Mouse (Mus musculus) liver, embryonic 11.5 days (tissue): Measurements from ENCODE around the gene Ncaph. TPM values are rescaled to one million over a fixed set of nuclear protein-coding genes. Genes with fewer than 3 reads are reported as not detected.
"Not testable (repeated sequence)": the region's sequence is repeated elsewhere in the genome, so short reads cannot be mapped to it uniquely, and the experiment has no call there.

ENCODE experiments used
- ATAC-seq: fragments of 200-750 bp; cut with Nextera tagmentation; replicated peaks from 2 replicates; pipeline ENCODE4 v1.8.0; 2017; ENCODE audit warnings: moderate number of reproducible peaks, mild to moderate bottlenecking, moderate TSS enrichment, moderate library complexity; ENCODE audit not compliant: low FRiP score
- DNase-seq: peaks from one replicate; pipeline ENCODE4 v3.0.0-alpha.2; 2017; ENCODE audit warnings: low spot score
- H3K27ac ChIP-seq: fragments of 300-500 bp; sonication (generic); 2 replicates; pipeline ENCODE4 v1.5.1; 2014; ENCODE audit warnings: mild to moderate bottlenecking, low read depth, low read length, control low read depth
- H3K27me3 ChIP-seq: fragments of 300-500 bp; sonication (generic); replicated peaks from 2 replicates; pipeline ENCODE4 v1.6.1; 2014; ENCODE audit warnings: low read length, mixed read lengths; ENCODE audit not compliant: control insufficient read depth, insufficient read depth
- H3K36me3 ChIP-seq: fragments of 300-500 bp; sonication (generic); 2 replicates; pipeline ENCODE4 v1.6.1; 2014; ENCODE audit warnings: mild to moderate bottlenecking, low read length, moderate library complexity, mixed read lengths; ENCODE audit not compliant: control insufficient read depth, insufficient read depth
- H3K4me1 ChIP-seq: fragments of 300-500 bp; sonication (generic); replicated peaks from 2 replicates; pipeline ENCODE4 v1.6.1; 2014; ENCODE audit warnings: low read length, mixed read lengths; ENCODE audit not compliant: control insufficient read depth, insufficient read depth
- H3K4me2 ChIP-seq: fragments of 300-500 bp; sonication (generic); 2 replicates; pipeline ENCODE4 v1.6.1; 2014; ENCODE audit warnings: mild to moderate bottlenecking, control low read depth, moderate library complexity
- H3K4me3 ChIP-seq: fragments of 300-500 bp; sonication (generic); 2 replicates; pipeline ENCODE4 v1.5.1; 2014; ENCODE audit warnings: low read depth, low read length, control low read depth
- H3K9ac ChIP-seq: fragments of 300-500 bp; sonication (generic); 2 replicates; pipeline ENCODE4 v1.6.1; 2014; ENCODE audit warnings: low read depth, low read length, control low read depth
- H3K9me3 ChIP-seq: fragments of 300-500 bp; sonication (generic); 2 replicates; pipeline ENCODE4 v1.6.1; 2016; ENCODE audit warnings: low read length, inconsistent platforms, mixed read lengths; ENCODE audit not compliant: control insufficient read depth
- WGBS: fragments of 180-500 bp; shearing (Covaris S2); extraction: QIAGEN DNeasy Blood & Tissue Kit; methylation state at CpG from one replicate; pipeline ENCODE4 v1.1.7; 2014; 5-methylcytosine and 5-hydroxymethylcytosine counted together
- polyA plus RNA-seq: library from polyadenylated mRNA; unstranded; fragments of >200 nt; fragmentation: Nextera tagmentation; extraction: Ambion mirVana; gene quantifications from 2 replicates; pipeline ENCODE4 v1.2.1, GENCODE M21; 2014

Gene Ncaph
- 89.9 and 105 TPM in 2 replicates for polyA plus RNA-seq

- Histone ChIP-seq H3K9ac (peak within 1 kb of the TSS; percentile 78), H3K4me2 (peak within 1 kb of the TSS; percentile 86), H3K27me3 (no peaks in the 10 kb centered on the region), H3K4me1 (peaks cover 32% of the 10 kb centered on the region), H3K36me3 (peaks cover under 1% of the 10 kb centered on the region; the same call in 1 of the 2 replicates), H3K9me3 (no peaks in the 10 kb centered on the region), H3K4me3 (peak within 1 kb of the TSS; percentile 76), H3K27ac (peak within 1 kb of the TSS; percentile 94)
- ATAC-seq (peak; percentile 94), DNase-seq (peak; percentile 96)
- 1% methylated on average over 57 of the region's 57 CpGs for WGBS
These were observed at the start of gene Ncaph for GRCm38 (mm10) chr2:127133621-127134461. TSS of gene Ncaph (minus strand) at chr2:127133954.

GRCm38 (mm10) chr2:127182598-127183381 lies 49.0 kb upstream of the Ncaph start:
- Histone ChIP-seq H3K9me3 (no peaks in the 10 kb centered on the region), H3K4me1 (no peaks in the 10 kb centered on the region; the same call in 1 of the 2 replicates), H3K4me3 (peak overlapping the region; percentile 61), H3K27me3 (no peaks in the 10 kb centered on the region), H3K9ac (peak overlapping the region; percentile 83), H3K4me2 (peak overlapping the region; percentile 85), H3K27ac (peak overlapping the region; percentile 56), H3K36me3 (no peaks in the 10 kb centered on the region)
- ATAC-seq (peak; percentile 100), DNase-seq (peak; percentile 69)
- 4% methylated on average over 17 of the region's 17 CpGs for WGBS

DNA sequence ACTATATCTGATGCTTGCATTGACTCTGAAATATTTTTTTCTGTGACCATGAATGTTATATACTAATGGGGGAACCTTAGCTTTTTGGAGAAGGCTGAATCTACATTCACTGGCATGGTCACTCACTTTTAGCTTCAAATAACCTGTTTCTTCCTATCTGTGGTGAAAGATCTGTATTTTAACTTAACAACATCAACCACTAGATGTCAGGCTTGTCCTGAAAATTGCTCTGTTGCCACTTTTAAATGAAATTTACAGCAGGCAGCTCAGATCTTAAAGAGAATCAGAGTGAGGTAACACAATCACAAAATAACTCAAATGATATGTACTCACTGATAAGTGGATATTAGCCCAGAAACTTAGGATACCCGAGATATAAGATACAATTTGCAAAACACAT lies 32.5 kb upstream of the Ncaph start:
- H3K27ac ChIP-seq, H3K9ac ChIP-seq, H3K4me1 ChIP-seq, ATAC-seq, H3K27me3 ChIP-seq, H3K4me2 ChIP-seq, H3K36me3 ChIP-seq, DNase-seq, H3K4me3 ChIP-seq, H3K9me3 ChIP-seq: not testable (repeated sequence)
- 18% methylated on average over 1 of the region's 1 CpGs for WGBS

DNA sequence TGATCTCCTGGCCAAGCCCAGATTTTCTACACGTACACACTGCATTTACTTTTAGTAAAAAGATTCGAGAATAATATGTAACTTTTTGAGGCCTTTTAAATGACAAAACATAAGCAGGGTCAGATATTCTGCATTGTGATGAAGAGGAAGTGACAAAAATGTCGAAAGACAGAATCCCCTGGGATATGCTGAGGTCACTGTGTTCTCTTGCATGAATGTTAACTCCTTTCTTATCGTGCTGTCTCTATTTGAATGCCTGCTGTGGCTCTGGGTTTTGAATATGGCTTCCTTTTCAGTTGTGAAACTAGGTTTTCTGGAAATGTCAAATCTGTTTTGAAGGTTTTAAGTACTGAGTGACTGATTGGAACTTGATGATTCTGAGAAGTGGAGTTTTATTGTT lies 31.9 kb upstream of the Ncaph start:
- WGBS, result 45% methylated on average over 4 of the region's 4 CpGs

GRCm38 (mm10) chr2:127145699-127146098 lies 11.9 kb upstream of the Ncaph start:
- peak; percentile 46; the same call in 1 of the 2 replicates for ATAC-seq
- Histone ChIP-seq H3K27me3 (no peaks in the 10 kb centered on the region), H3K9me3 (no peaks in the 10 kb centered on the region), H3K9ac (no peak overlapping the region), H3K27ac (no peak overlapping the region), H3K36me3 (peaks cover 8% of the 10 kb centered on the region), H3K4me2 (peak overlapping the region; percentile 4; the same call in 1 of the 2 replicates), H3K4me1 (peaks cover 28% of the 10 kb centered on the region), H3K4me3 (no peak overlapping the region)
- no peak for DNase-seq
- WGBS, result 52% methylated on average over 3 of the region's 3 CpGs

More for the DNA sequence above, 31.9 kb upstream of the Ncaph start:
- no peaks in the 10 kb centered on the region for H3K36me3 ChIP-seq
- ATAC-seq (no peak), DNase-seq (no peak)
- H3K27me3 ChIP-seq, result no peaks in the 10 kb centered on the region
- no peak overlapping the region for H3K4me2 ChIP-seq
- H3K4me3 ChIP-seq, result no peak overlapping the region
- no peak overlapping the region for H3K27ac ChIP-seq
- no peaks in the 10 kb centered on the region for H3K4me1 ChIP-seq
- no peak overlapping the region for H3K9ac ChIP-seq
- H3K9me3 ChIP-seq, result no peaks in the 10 kb centered on the region

- peak within 1 kb of the TSS; percentile 74 for H3K4me3 ChIP-seq
- H3K9ac ChIP-seq, result peak within 1 kb of the TSS; percentile 84
- H3K9me3 ChIP-seq, result peaks cover 3% of the 10 kb centered on the region; the same call in 1 of the 2 replicates
- H3K27me3 ChIP-seq, result no peaks in the 10 kb centered on the region
- H3K4me2 ChIP-seq, result peak within 1 kb of the TSS; percentile 97
- peak; percentile 85 for DNase-seq
- H3K4me1 ChIP-seq, result peaks cover 28% of the 10 kb centered on the region
- peak within 1 kb of the TSS; percentile 73 for H3K27ac ChIP-seq
- H3K36me3 ChIP-seq, result peaks cover 26% of the 10 kb centered on the region
- 4% methylated on average over 31 of the region's 31 CpGs for WGBS
- ATAC-seq, result peak; percentile 99
These were observed 9.7 kb upstream of the Ncaph start, which contains the start of gene Itpripl1 for GRCm38 (mm10) chr2:127143158-127144063. TSS of gene Itpripl1 (minus strand) at chr2:127143442.

- no peak for DNase-seq
- peak overlapping the region; percentile 73 for H3K27ac ChIP-seq
- H3K4me1 ChIP-seq, result peaks cover 28% of the 10 kb centered on the region
These were observed 8.9 kb upstream of the Ncaph start for GRCm38 (mm10) chr2:127142577-127143157.

More at GRCm38 (mm10) chr2:127142577-127143157, 8.9 kb upstream of the Ncaph start:
- Histone ChIP-seq H3K9ac (peak overlapping the region; percentile 84), H3K9me3 (peaks cover 3% of the 10 kb centered on the region; the same call in 1 of the 2 replicates), H3K27me3 (no peaks in the 10 kb centered on the region), H3K4me3 (peak overlapping the region; percentile 74), H3K36me3 (peaks cover 26% of the 10 kb centered on the region), H3K4me2 (peak overlapping the region; percentile 97)
- 9% methylated on average over 6 of the region's 6 CpGs for whole genome bisulfite sequencing
- no peak for ATAC-seq
